Mouse (Mus musculus) urinary bladder, adult 2 months (tissue): Measurements from ENCODE around the gene Zfp51. TPM values are rescaled to one million over a fixed set of nuclear protein-coding genes. Genes with fewer than 3 reads are reported as not detected.

Experiments
- polyA plus RNA-seq: library from polyadenylated mRNA; depleted of rRNA; stranded (reverse); fragments of >200 nt; gene quantifications from 2 replicates; pipeline ENCODE4 v1.2.3, GENCODE M21; 2012; rRNA removed

The Zfp51 gene
- polyA plus RNA-seq, 1 experiment: 8.6 TPM

Other genes with a start within 250 kb of the Zfp51 start
- gene Vmn1r234, start 224.3 kb upstream of the Zfp51 start, polyA plus RNA-seq: not detected in 2 replicates
- not detected in 2 replicates for gene Vmn1r235, start 194.0 kb upstream of the Zfp51 start, polyA plus RNA-seq
- gene Vmn1r236, start 167.4 kb upstream of the Zfp51 start, polyA plus RNA-seq: not detected in 2 replicates
- gene Vmn1r237, start 138.5 kb upstream of the Zfp51 start, polyA plus RNA-seq: not detected in 2 replicates
- gene Zfp677, start 66.6 kb upstream of the Zfp51 start, polyA plus RNA-seq: 4.8 and 5.5 TPM in 2 replicates
- gene Zfp54, start 27.1 kb upstream of the Zfp51 start, polyA plus RNA-seq: 6.1 and 6.2 TPM in 2 replicates
- gene Zfp53, start 38.6 kb downstream of the Zfp51 start, polyA plus RNA-seq: 8.1 and 9.2 TPM in 2 replicates
- 4.7 and 5.6 TPM in 2 replicates for gene Zfp52, start 85.2 kb downstream of the Zfp51 start, polyA plus RNA-seq
- 8.5 and 9.8 TPM in 2 replicates for gene Zfp948, start 116.6 kb downstream of the Zfp51 start, polyA plus RNA-seq
- gene Zfp983, start 200.2 kb downstream of the Zfp51 start, polyA plus RNA-seq: 3.2 and 5.2 TPM in 2 replicates
- 3.2 and 3.5 TPM in 2 replicates for gene Gm10226, start 241.5 kb downstream of the Zfp51 start, polyA plus RNA-seq